Comparison of ENCODE assay signal across 8 mouse cellular contexts in genomic region chr10:127615034-127615374, GRCm38 (mm10). TPM values are rescaled to one million over a fixed set of nuclear protein-coding genes. Genes with fewer than 3 reads are reported as not detected.
DNase-seq lines count a peak whose midpoint lies in the region; ATAC-seq and TF ChIP-seq lines count a peak whose summit lies in the region.

No protein-coding gene starts in this region.

- H3K9ac ChIP-seq in lung, embryonic 16.5 days (ENCODE audit: low read length), result peak overlapping the region; percentile 43; the same call in 1 of the 2 replicates
- 0 out of 2 replicates have a peak overlapping the region, but pooled peaks have one; percentile 34 for H3K9ac ChIP-seq in limb, embryonic 14.5 days (ENCODE audit: low read depth, low read length, severe bottlenecking)
- no peak overlapping the region for H3K9ac ChIP-seq in stomach, embryonic 15.5 days

- H3K27ac ChIP-seq in cerebellum, adult 2 months (ENCODE audit: insufficient read depth, low read length), result peak overlapping the region; percentile 83
- peak overlapping the region; percentile 64 for H3K27ac ChIP-seq in lung, embryonic 16.5 days (ENCODE audit: low read length)
- peak overlapping the region; percentile 84 for H3K27ac ChIP-seq in limb, embryonic 14.5 days (replicated peaks; ENCODE audit: low read depth, low read length)
- H3K27ac ChIP-seq in stomach, embryonic 15.5 days, result peak overlapping the region; percentile 83

- peak overlapping the region; percentile 16; the same call in 1 of the 2 replicates for H3K4me2 ChIP-seq in lung, embryonic 16.5 days (ENCODE audit: low read depth, low read length)
- peak overlapping the region; percentile 48 for H3K4me2 ChIP-seq in limb, embryonic 14.5 days (replicated peaks; ENCODE audit: low read depth, low read length, severe bottlenecking)
- peak overlapping the region; percentile 26 for H3K4me2 ChIP-seq in stomach, embryonic 15.5 days

- no peak for TF ChIP-seq POLR2A in cerebellum, adult 2 months (IDR thresholded peaks at IDR 0.05; ENCODE audit: borderline replicate concordance, insufficient read depth, low read length)
- no peak for TF ChIP-seq POLR2A in limb, embryonic 14.5 days (IDR thresholded peaks at IDR 0.05; ENCODE audit: borderline replicate concordance, extremely low read depth, insufficient read depth, insufficient read length)

- DNase-seq in cerebellum, adult 2 months, result peak in 1 of 2 experiments; percentile 19
- no peak for DNase-seq in cerebellum, postnatal 14 days
- DNase-seq in lung, postnatal 14 days, result no peak
- no peak for DNase-seq in limb, embryonic 14.5 days (ENCODE audit: low spot score)
- no peak for DNase-seq in B cell, adult 2 months
- DNase-seq in adrenal gland, postnatal 4 days (ENCODE audit: low spot score in 2 of 2), result no peak

- H3K4me1 ChIP-seq in cerebellum, adult 2 months (ENCODE audit: control insufficient read depth, insufficient read depth, low read length), result peaks cover 56% of the 10 kb centered on the region
- H3K4me1 ChIP-seq in lung, embryonic 16.5 days (replicated peaks; ENCODE audit: control insufficient read depth, insufficient read depth, low read length), result peaks cover 53% of the 10 kb centered on the region
- H3K4me1 ChIP-seq in limb, embryonic 14.5 days (ENCODE audit: control insufficient read depth, insufficient read depth, low read length), result peaks cover 63% of the 10 kb centered on the region
- H3K4me1 ChIP-seq in stomach, embryonic 15.5 days, result peaks cover 74% of the 10 kb centered on the region

- no peak for TF ChIP-seq CTCF in cerebellum, adult 2 months (IDR thresholded peaks at IDR 0.05; ENCODE audit: borderline replicate concordance, insufficient read depth, low read depth, low read length)

- H3K36me3 ChIP-seq in lung, embryonic 16.5 days (ENCODE audit: control insufficient read depth, insufficient read depth, low read length), result peaks cover 15% of the 10 kb centered on the region
- H3K36me3 ChIP-seq in limb, embryonic 14.5 days (ENCODE audit: control insufficient read depth, insufficient read depth, low read length), result peaks cover 40% of the 10 kb centered on the region
- peaks cover 14% of the 10 kb centered on the region; the same call in 1 of the 2 replicates for H3K36me3 ChIP-seq in stomach, embryonic 15.5 days

- peak; percentile 14 for ATAC-seq in lung, embryonic 16.5 days (ENCODE audit: low read depth)
- ATAC-seq in limb, embryonic 14.5 days (ENCODE audit: low FRiP score, low read depth), result peak; percentile 27; the same call in 1 of the 2 replicates
- ATAC-seq in stomach, embryonic 15.5 days (ENCODE audit: insufficient read depth, low FRiP score, low read depth), result no peak

- no peaks in the 10 kb centered on the region for H3K9me3 ChIP-seq in lung, embryonic 16.5 days (ENCODE audit: control insufficient read depth, low read length)
- H3K9me3 ChIP-seq in limb, embryonic 14.5 days (ENCODE audit: control insufficient read depth, low read length), result no peaks in the 10 kb centered on the region
- H3K9me3 ChIP-seq in stomach, embryonic 15.5 days, result no peaks in the 10 kb centered on the region

- no peaks in the 10 kb centered on the region for H3K27me3 ChIP-seq in cerebellum, adult 2 months (ENCODE audit: control insufficient read depth, insufficient read depth, low read length)
- H3K27me3 ChIP-seq in lung, embryonic 16.5 days (ENCODE audit: control insufficient read depth, insufficient read depth, low read depth, low read length), result no peaks in the 10 kb centered on the region
- no peaks in the 10 kb centered on the region for H3K27me3 ChIP-seq in limb, embryonic 14.5 days (ENCODE audit: control insufficient read depth, insufficient read depth, low read length)
- H3K27me3 ChIP-seq in stomach, embryonic 15.5 days (replicated peaks), result no peaks in the 10 kb centered on the region

- H3K4me3 ChIP-seq in cerebellum, adult 2 months (replicated peaks; ENCODE audit: insufficient read depth, low read depth, low read length), result no peak overlapping the region
- H3K4me3 ChIP-seq in lung, embryonic 16.5 days (ENCODE audit: low read length), result no peak overlapping the region
- peak overlapping the region; percentile 13 for H3K4me3 ChIP-seq in limb, embryonic 14.5 days (replicated peaks; ENCODE audit: low read length)
- H3K4me3 ChIP-seq in stomach, embryonic 15.5 days (replicated peaks), result no peak overlapping the region

- WGBS in cerebellum, adult 2 months, result 24% methylated on average over 2 of the region's 2 CpGs
- WGBS in lung, embryonic 16.5 days, result 13% methylated on average over 2 of the region's 2 CpGs
- WGBS in limb, embryonic 14.5 days, result 11% methylated on average over 2 of the region's 2 CpGs
- WGBS in stomach, embryonic 15.5 days, result 28% methylated on average over 2 of the region's 2 CpGs

RNA-seq across cellular contexts. Expression of gene Lrp1, which starts 5.9 kb away (rescaled TPM):
- polyA plus RNA-seq in cerebellum, adult 2 months (2012; rRNA removed), result 346 and 366 TPM in 2 replicates
- 78.9 and 83.6 TPM in 2 replicates for polyA plus RNA-seq in lung, embryonic 16.5 days (2015; fragmentation: Nextera tagmentation; extraction: Ambion mirVana)
- polyA plus RNA-seq in limb, embryonic 14.5 days (2012; rRNA removed), result 261 and 271 TPM in 2 replicates
- polyA plus RNA-seq in limb, embryonic 14.5 days (2014; fragmentation: Nextera tagmentation; extraction: Ambion mirVana), result 146 and 172 TPM in 2 replicates
- polyA plus RNA-seq in stomach, embryonic 15.5 days (2015; fragmentation: Nextera tagmentation; extraction: Ambion mirVana), result 77.0 and 87.0 TPM in 2 replicates
- total RNA-seq in adrenal gland, postnatal 4 days (2021), result 100 to 1,000 TPM; 283 to 301 TPM

RNA-seq across cellular contexts. Expression of gene Stat6, which starts 27.8 kb away (rescaled TPM):
- 8.7 TPM in 2 replicates for polyA plus RNA-seq in cerebellum, adult 2 months (2012; rRNA removed)
- polyA plus RNA-seq in lung, embryonic 16.5 days (2015; fragmentation: Nextera tagmentation; extraction: Ambion mirVana), result 47.4 and 49.2 TPM in 2 replicates
- 30.7 and 33.5 TPM in 2 replicates for polyA plus RNA-seq in limb, embryonic 14.5 days (2012; rRNA removed)
- 22.2 and 24.6 TPM in 2 replicates for polyA plus RNA-seq in limb, embryonic 14.5 days (2014; fragmentation: Nextera tagmentation; extraction: Ambion mirVana)
- 35.0 and 37.1 TPM in 2 replicates for polyA plus RNA-seq in stomach, embryonic 15.5 days (2015; fragmentation: Nextera tagmentation; extraction: Ambion mirVana)
- total RNA-seq in adrenal gland, postnatal 4 days (2021), result 10 to 100 TPM; 72.7 to 78.0 TPM

RNA-seq across cellular contexts. Expression of gene Nemp1, which starts 51.7 kb away (rescaled TPM):
- polyA plus RNA-seq in cerebellum, adult 2 months (2012; rRNA removed), result 6.7 and 9.0 TPM in 2 replicates
- 12.6 and 13.2 TPM in 2 replicates for polyA plus RNA-seq in lung, embryonic 16.5 days (2015; fragmentation: Nextera tagmentation; extraction: Ambion mirVana)
- polyA plus RNA-seq in limb, embryonic 14.5 days (2012; rRNA removed), result 12.3 and 13.9 TPM in 2 replicates
- 9.0 and 10.2 TPM in 2 replicates for polyA plus RNA-seq in limb, embryonic 14.5 days (2014; fragmentation: Nextera tagmentation; extraction: Ambion mirVana)
- polyA plus RNA-seq in stomach, embryonic 15.5 days (2015; fragmentation: Nextera tagmentation; extraction: Ambion mirVana), result 7.8 and 8.6 TPM in 2 replicates
- total RNA-seq in adrenal gland, postnatal 4 days (2021), result 10 to 100 TPM; 11.6 to 13.2 TPM

RNA-seq across cellular contexts. Expression of gene Nab2, which starts 53.4 kb away (rescaled TPM):
- 59.2 and 69.9 TPM in 2 replicates for polyA plus RNA-seq in cerebellum, adult 2 months (2012; rRNA removed)
- polyA plus RNA-seq in lung, embryonic 16.5 days (2015; fragmentation: Nextera tagmentation; extraction: Ambion mirVana), result 16.2 and 17.9 TPM in 2 replicates
- 64.5 and 68.3 TPM in 2 replicates for polyA plus RNA-seq in limb, embryonic 14.5 days (2012; rRNA removed)
- polyA plus RNA-seq in limb, embryonic 14.5 days (2014; fragmentation: Nextera tagmentation; extraction: Ambion mirVana), result 16.4 and 19.9 TPM in 2 replicates
- polyA plus RNA-seq in stomach, embryonic 15.5 days (2015; fragmentation: Nextera tagmentation; extraction: Ambion mirVana), result 10.8 and 13.3 TPM in 2 replicates
- 10 to 100 TPM; 22.8 to 24.4 TPM for total RNA-seq in adrenal gland, postnatal 4 days (2021)
